Mouse (Mus musculus): ENCODE results near the gene Nexn.

Nexn gene

GRCm38 (mm10) chr3:152277912-152278311, 11.8 kb upstream of the Nexn start:
- no peak for DNase-seq (ENCODE audit: low spot score)

- DNase-seq (ENCODE audit: low spot score): no peak
These were observed 10.8 kb upstream of the Nexn start for GRCm38 (mm10) chr3:152276935-152277334.

GRCm38 (mm10) chr3:152275008-152275407, 8.9 kb upstream of the Nexn start:
- DNase-seq (ENCODE audit: low spot score): no peak

- no peak for DNase-seq (ENCODE audit: low spot score)
These were observed 7.0 kb upstream of the Nexn start for GRCm38 (mm10) chr3:152272974-152273685.

- no peak for DNase-seq (ENCODE audit: low spot score)
These were observed 5.7 kb upstream of the Nexn start for GRCm38 (mm10) chr3:152271876-152272275.

- DNase-seq (ENCODE audit: low spot score): no peak
These were observed 5.0 kb upstream of the Nexn start for GRCm38 (mm10) chr3:152271071-152271710.

- no peak for DNase-seq (ENCODE audit: low spot score)
These were observed 1.9 kb upstream of the Nexn start for GRCm38 (mm10) chr3:152268099-152268498.

- DNase-seq (ENCODE audit: low spot score): peak; percentile 78
These were observed 657 bp downstream of the Nexn start for GRCm38 (mm10) chr3:152265351-152266035.

- no peak for DNase-seq (ENCODE audit: low spot score)
These were observed 1.3 kb downstream of the Nexn start for GRCm38 (mm10) chr3:152264830-152265229.

GRCm38 (mm10) chr3:152264374-152264773, 1.8 kb downstream of the Nexn start:
- no peak for DNase-seq (ENCODE audit: low spot score)

- no peak for DNase-seq (ENCODE audit: low spot score)
These were observed 4.2 kb downstream of the Nexn start for GRCm38 (mm10) chr3:152261948-152262347.

GRCm38 (mm10) chr3:152261436-152261835, 4.7 kb downstream of the Nexn start:
- DNase-seq (ENCODE audit: low spot score): no peak

- no peak for DNase-seq (ENCODE audit: low spot score)
These were observed 5.8 kb downstream of the Nexn start for GRCm38 (mm10) chr3:152260362-152260761.

GRCm38 (mm10) chr3:152259409-152259808, 6.7 kb downstream of the Nexn start:
- DNase-seq (ENCODE audit: low spot score): peak; percentile 75

- no peak for DNase-seq (ENCODE audit: low spot score)
These were observed 8.6 kb downstream of the Nexn start for GRCm38 (mm10) chr3:152257528-152257927.

- no peak for DNase-seq (ENCODE audit: low spot score)
These were observed 15.7 kb downstream of the Nexn start for GRCm38 (mm10) chr3:152250487-152250886.

- no peak for DNase-seq (ENCODE audit: low spot score)
These were observed 18.4 kb downstream of the Nexn start for GRCm38 (mm10) chr3:152247708-152248107.

- DNase-seq (ENCODE audit: low spot score): no peak
These were observed 20.8 kb downstream of the Nexn start for GRCm38 (mm10) chr3:152245273-152245910.

- no peak for DNase-seq (ENCODE audit: low spot score)
These were observed 22.8 kb downstream of the Nexn start for GRCm38 (mm10) chr3:152243304-152243703.

GRCm38 (mm10) chr3:152241098-152241497, 25.1 kb downstream of the Nexn start:
- no peak for DNase-seq (ENCODE audit: low spot score)

- no peak for DNase-seq (ENCODE audit: low spot score)
These were observed 26.6 kb downstream of the Nexn start for GRCm38 (mm10) chr3:152239592-152239991.

- no peak for DNase-seq (ENCODE audit: low spot score)
These were observed 27.3 kb downstream of the Nexn start for GRCm38 (mm10) chr3:152238836-152239235.

- DNase-seq (ENCODE audit: low spot score): no peak
These were observed 30.3 kb downstream of the Nexn start for GRCm38 (mm10) chr3:152235805-152236204.
